Mouse (Mus musculus) cortical plate, adult 2 months (tissue): ENCODE results near the gene Tcf7l2. TPM values are rescaled to one million over a fixed set of nuclear protein-coding genes. Genes with fewer than 3 reads are reported as not detected.

Experiments used
- H3K27ac ChIP-seq: fragments of 200-500 bp; 2 replicates; pipeline ENCODE4 v1.5.1; 2012; ENCODE audit warnings: low read length, control low read depth, inconsistent platforms; ENCODE audit not compliant: insufficient read depth
- H3K4me1 ChIP-seq: fragments of 200-500 bp; 2 replicates; pipeline ENCODE4 v1.6.1; 2011; ENCODE audit warnings: low read length; ENCODE audit not compliant: control insufficient read depth, insufficient read depth
- H3K4me3 ChIP-seq: fragments of 200-500 bp; 2 replicates; pipeline ENCODE4 v1.5.1; 2011; ENCODE audit warnings: mild to moderate bottlenecking, low read length, control low read depth; ENCODE audit not compliant: insufficient read depth
- CTCF ChIP-seq: fragments of 200-500 bp; IDR thresholded peaks from 2 replicates; pipeline ENCODE4 v1.5.1; 2011; ENCODE audit warnings: mild to moderate bottlenecking, control low read depth, low read length; ENCODE audit not compliant: insufficient read depth; ENCODE audit errors: extremely low read depth
- POLR2A ChIP-seq: fragments of 200-500 bp; IDR thresholded peaks from 2 replicates; pipeline ENCODE4 v1.6.1; 2011; ENCODE audit warnings: mild to moderate bottlenecking, low read length, control low read depth; ENCODE audit not compliant: insufficient read depth; ENCODE audit errors: extremely low read depth
- polyA plus RNA-seq: library from polyadenylated mRNA; depleted of rRNA; stranded (reverse); fragments of >200 nt; gene quantifications from 2 replicates; pipeline ENCODE4 v1.2.3, GENCODE M21; 2012

Tcf7l2 gene
- polyA plus RNA-seq, 1 experiment = 6.0 TPM

DNA sequence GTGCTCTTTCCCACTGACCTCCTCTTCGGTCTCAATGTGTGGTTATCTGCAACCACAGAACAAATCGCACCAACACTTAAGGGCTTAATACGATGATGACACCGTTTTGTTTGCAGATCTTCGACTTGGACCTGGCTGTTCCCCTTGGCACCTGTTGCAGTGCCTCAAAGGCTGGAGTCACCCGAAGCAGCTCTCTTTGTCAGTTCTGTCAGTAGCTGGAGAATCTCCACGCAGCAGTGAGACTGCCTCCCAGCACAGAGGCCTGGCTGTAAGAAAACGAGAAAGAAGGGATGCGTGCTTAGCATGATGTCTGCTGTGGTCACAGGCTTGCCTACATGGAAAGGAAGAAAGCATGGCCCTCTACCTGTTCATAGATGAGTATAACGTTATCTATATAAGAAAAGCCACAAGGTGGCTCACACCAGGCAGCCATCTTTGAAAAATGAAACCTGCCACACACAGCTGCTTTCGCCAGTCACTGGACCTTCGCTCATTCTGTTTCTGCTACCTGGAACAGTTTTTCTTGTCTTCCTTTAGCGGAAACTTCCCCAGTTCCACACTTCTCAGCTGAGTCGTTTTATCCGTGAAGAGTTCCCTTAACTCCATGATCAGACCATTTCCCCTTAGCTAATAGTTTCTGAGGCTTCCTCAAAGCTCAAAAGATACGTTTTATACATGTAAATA, 21.1 kb upstream of the Tcf7l2 start:
- no peak for TF ChIP-seq POLR2A
- TF ChIP-seq CTCF = no peak
- H3K27ac ChIP-seq = no peak overlapping the region
- no peaks in the 10 kb centered on the region for H3K4me1 ChIP-seq
- no peak overlapping the region for H3K4me3 ChIP-seq

DNA sequence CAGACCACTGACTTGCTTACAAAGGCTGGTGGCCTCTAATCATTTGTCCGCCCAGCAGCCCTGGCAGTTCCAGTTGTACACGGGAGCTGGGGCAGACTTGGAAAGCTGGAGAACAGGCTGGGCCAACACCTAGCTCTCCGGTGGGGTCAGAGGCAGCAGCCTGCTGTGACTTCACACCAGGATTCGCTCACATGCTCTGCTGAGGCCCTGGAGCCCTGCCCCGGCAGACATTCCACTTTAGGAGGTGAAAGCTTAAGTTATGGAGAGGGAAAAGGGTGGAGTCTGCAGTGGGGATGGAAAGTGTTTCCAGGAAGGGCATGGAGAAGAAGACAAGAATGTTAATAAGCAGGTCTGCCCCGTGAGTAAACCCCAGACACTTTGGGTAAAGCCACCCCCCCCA, 19.2 kb upstream of the Tcf7l2 start:
- TF ChIP-seq CTCF (no peak), POLR2A (no peak)
- Histone ChIP-seq H3K4me3 (no peak overlapping the region), H3K27ac (no peak overlapping the region), H3K4me1 (no peaks in the 10 kb centered on the region)

- Histone ChIP-seq H3K4me1 (no peaks in the 10 kb centered on the region), H3K27ac (no peak overlapping the region), H3K4me3 (no peak overlapping the region)
- no peak for TF ChIP-seq CTCF
- TF ChIP-seq POLR2A = no peak
Observed at GRCm38 (mm10) chr19:55729376-55729775, 12.2 kb upstream of the Tcf7l2 start.

DNA sequence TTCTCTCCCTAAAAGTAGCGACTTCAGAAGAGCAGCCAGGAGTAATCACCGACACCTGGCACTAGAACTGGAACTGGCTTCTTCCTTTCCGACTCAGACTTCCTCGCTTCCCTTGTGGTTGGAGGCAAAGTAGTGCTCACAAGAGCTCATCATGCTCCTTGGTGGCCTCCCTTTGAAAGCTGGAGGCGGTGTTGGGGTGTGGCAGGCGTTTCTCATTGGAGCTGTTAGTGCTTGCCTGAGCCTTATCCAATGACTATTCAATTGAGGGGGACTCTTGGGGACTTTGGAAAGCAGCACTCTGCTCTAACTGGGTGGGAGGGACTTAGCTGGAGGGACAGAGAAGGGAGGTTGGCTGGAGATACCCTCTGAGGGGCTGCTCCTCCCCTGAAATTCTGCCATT, 9.1 kb upstream of the Tcf7l2 start:
- TF ChIP-seq POLR2A = no peak
- TF ChIP-seq CTCF = no peak
- Histone ChIP-seq H3K4me3 (no peak overlapping the region), H3K27ac (no peak overlapping the region), H3K4me1 (no peaks in the 10 kb centered on the region)

DNA sequence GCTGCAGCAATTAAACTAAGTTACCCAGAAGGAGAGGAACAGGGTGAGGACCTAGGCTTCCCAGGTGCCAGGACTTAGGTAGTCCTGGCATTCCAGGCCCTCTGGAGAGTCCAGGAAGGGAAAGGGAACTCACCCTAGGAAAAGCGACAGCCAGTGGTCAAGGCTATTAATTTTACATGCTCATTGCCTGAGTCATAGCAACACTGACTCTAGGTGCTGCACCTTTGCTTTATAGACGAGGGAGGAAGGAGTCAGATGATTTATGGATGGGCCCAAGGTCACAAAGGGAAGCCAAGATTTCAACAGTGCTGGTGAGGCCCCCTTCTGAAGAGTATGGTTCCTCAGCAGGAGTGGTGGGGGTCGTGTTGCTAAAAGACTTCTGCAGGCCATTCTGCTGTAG, 8.6 kb upstream of the Tcf7l2 start:
- no peak overlapping the region for H3K27ac ChIP-seq
- TF ChIP-seq CTCF (no peak), POLR2A (no peak)
- H3K4me1 ChIP-seq = no peaks in the 10 kb centered on the region
- H3K4me3 ChIP-seq = no peak overlapping the region

DNA sequence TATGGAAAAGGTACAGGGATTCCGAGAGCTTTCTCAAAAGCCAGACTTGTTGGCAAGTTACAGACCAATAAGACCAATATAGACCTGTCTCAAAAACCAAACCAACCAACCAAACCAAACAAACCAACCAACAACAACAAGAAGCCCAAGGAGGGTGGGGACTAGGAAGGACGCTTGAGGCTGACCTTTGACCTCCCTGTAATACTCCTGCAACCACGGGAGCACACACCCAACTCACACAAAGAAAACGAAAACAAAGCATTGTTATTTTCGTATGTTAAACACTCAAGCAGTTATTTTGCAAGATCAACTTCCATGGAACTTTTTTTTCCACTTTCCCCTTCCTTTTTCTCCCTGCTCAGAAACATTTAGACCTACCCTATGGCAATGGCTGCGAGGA, 5.6 kb upstream of the Tcf7l2 start:
- no peak for TF ChIP-seq POLR2A
- no peak overlapping the region for H3K27ac ChIP-seq

GRCm38 (mm10) chr19:55739713-55740112, 1.9 kb upstream of the Tcf7l2 start:
- H3K27ac ChIP-seq = no peak overlapping the region
- H3K4me3 ChIP-seq = no peak overlapping the region
- H3K4me1 ChIP-seq = no peaks in the 10 kb centered on the region
- TF ChIP-seq POLR2A (no peak), CTCF (no peak)

More for the DNA sequence above, 5.6 kb upstream of the Tcf7l2 start:
- no peak overlapping the region for H3K4me3 ChIP-seq
- H3K4me1 ChIP-seq = no peaks in the 10 kb centered on the region

DNA sequence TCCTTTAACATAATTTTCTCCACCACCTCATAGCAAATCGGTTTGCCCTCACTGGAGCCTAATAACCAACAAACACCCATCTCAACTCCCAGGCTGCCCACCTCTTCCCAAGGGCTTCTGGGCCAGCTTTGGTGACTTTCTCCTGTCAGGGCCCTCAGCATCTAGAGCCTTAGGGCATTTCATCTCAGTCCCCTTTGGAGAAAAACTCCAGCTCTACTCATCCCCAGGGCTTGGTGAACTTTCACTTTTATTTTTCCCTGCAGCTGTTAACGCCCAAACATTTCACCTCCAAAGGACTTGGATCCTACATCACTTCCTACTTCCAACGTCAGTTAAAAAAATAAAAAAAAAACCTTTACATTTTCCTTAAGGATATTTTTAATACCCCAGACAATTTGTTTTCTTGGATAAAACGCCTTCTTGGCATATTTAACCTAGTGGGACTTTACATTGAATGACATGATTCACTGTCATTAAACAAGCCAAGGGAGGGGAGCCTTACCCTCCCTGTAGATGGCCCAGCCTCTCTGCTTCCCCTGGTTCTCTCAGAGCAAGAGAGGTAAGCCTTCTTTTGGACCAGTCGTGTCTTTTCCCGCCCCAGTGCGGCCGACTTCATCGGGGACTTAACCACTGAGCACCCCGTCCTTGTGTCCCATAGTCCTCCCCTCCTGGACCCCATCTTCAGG, 724 bp upstream of the Tcf7l2 start:
- H3K4me3 ChIP-seq = peak overlapping the region; percentile 31
- no peaks in the 10 kb centered on the region for H3K4me1 ChIP-seq
- H3K27ac ChIP-seq = no peak overlapping the region
- TF ChIP-seq POLR2A (no peak), CTCF (no peak)

- H3K4me3 ChIP-seq = peak overlapping the region; percentile 31
- TF ChIP-seq POLR2A = no peak
- TF ChIP-seq CTCF = no peak
- peak overlapping the region; percentile 78 for H3K27ac ChIP-seq
- no peaks in the 10 kb centered on the region for H3K4me1 ChIP-seq
Observed at GRCm38 (mm10) chr19:55742386-55743000, 873 bp downstream of the Tcf7l2 start.

DNA sequence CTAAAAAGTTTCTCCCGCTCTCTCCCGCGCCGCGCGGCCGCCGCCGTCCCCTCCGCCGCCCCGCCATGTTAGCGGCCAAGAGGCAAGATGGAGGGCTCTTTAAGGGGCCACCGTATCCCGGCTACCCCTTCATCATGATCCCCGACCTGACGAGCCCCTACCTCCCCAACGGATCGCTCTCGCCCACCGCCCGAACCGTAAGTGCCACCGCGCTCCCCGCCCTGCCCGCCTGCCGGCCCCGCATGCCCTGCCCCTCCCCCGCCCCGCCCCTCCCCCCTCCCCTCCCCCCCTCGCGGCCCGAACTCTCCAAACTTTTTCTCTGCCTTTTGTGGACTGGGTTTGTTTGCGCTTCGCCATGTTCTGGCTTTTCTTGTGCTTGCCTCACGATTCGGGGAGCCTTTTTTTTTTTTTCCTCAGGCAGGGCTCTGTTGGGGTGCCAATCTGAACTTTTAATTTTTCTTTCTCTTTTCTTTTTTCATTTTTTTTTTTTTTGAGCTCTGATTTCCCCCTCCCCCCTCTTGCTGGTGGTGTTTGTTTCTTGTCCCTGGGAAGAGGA, 1.5 kb downstream of the Tcf7l2 start:
- peak overlapping the region; percentile 31 for H3K4me3 ChIP-seq
- TF ChIP-seq POLR2A = no peak
- TF ChIP-seq CTCF = no peak
- 0 out of 2 replicates have a peak overlapping the region, but pooled peaks have one; percentile 8 for H3K27ac ChIP-seq
- no peaks in the 10 kb centered on the region for H3K4me1 ChIP-seq
